Mouse (Mus musculus) liver, adult (tissue): ENCODE results near the gene Gnb1l.

Experiments
- GATA4 ChIP-seq: IDR thresholded peaks from 2 replicates; pipeline ENCODE4 v1.6.1; 2014; ENCODE audit warnings: mild to moderate bottlenecking, low read length; ENCODE audit not compliant: insufficient replicate concordance

The Gnb1l gene

GRCm38 (mm10) chr16:18608226-18608625 lies 109.7 kb downstream of the Gnb1l start:
- no peak for TF ChIP-seq GATA4

GRCm38 (mm10) chr16:18609099-18609498 lies 110.6 kb downstream of the Gnb1l start:
- no peak for TF ChIP-seq GATA4

GRCm38 (mm10) chr16:18611752-18612151 lies 113.2 kb downstream of the Gnb1l start:
- no peak for TF ChIP-seq GATA4

- no peak for TF ChIP-seq GATA4
Measured at GRCm38 (mm10) chr16:18613301-18613700, 114.8 kb downstream of the Gnb1l start.
